Mouse (Mus musculus): Measurements from ENCODE around the gene Metrn.

GRCm38 (mm10) chr17:25829558-25830017 lies 32.7 kb upstream of the Metrn start:
- TF ChIP-seq E2F4 (IDR thresholded peaks at IDR 0.05; ENCODE audit: insufficient replicate concordance, low read depth, low read length) (no peak), MEF2A (IDR thresholded peaks at IDR 0.05; ENCODE audit: borderline replicate concordance, low read depth, low read length) (no peak), ZNF384 (IDR thresholded peaks at IDR 0.05; ENCODE audit: low read depth, low read length) (no peak), NELFE (IDR thresholded peaks at IDR 0.05; ENCODE audit: low read depth, low read length) (no peak), POLR2A (IDR thresholded peaks at IDR 0.05; ENCODE audit: low read depth, low read length) (no peak), CTCF (conservative IDR thresholded peaks at IDR 0.05 in 1 of 2, IDR thresholded peaks at IDR 0.05 in 1 of 2; ENCODE audit: low read depth in 2 of 2, low read length in 2 of 2) (no peak), EP300 (IDR thresholded peaks at IDR 0.05; ENCODE audit: low read length) (no peak), BHLHE40 (IDR thresholded peaks at IDR 0.05; ENCODE audit: low read depth, low read length) (no peak), CHD2 (IDR thresholded peaks at IDR 0.05; ENCODE audit: low read length) (no peak), MAX (IDR thresholded peaks at IDR 0.05; ENCODE audit: low read length) (no peak), MYC (IDR thresholded peaks at IDR 0.05; ENCODE audit: low read depth, low read length) (no peak), JUND (conservative IDR thresholded peaks at IDR 0.05; ENCODE audit: low read depth, low read length) (no peak), HCFC1 (IDR thresholded peaks at IDR 0.05; ENCODE audit: low read depth, low read length) (no peak)
